Mouse (Mus musculus) retina, postnatal 7 days (tissue): ENCODE data around the gene Use1.

ENCODE experiments used
- DNase-seq: peaks from one replicate; pipeline ENCODE4 v3.0.0-alpha.2; 2012; ENCODE audit warnings: low read depth, low spot score

Use1 gene

GRCm38 (mm10) chr8:71402446-71402964, 35.9 kb downstream of the Use1 start:
- DNase-seq, result no peak

DNA sequence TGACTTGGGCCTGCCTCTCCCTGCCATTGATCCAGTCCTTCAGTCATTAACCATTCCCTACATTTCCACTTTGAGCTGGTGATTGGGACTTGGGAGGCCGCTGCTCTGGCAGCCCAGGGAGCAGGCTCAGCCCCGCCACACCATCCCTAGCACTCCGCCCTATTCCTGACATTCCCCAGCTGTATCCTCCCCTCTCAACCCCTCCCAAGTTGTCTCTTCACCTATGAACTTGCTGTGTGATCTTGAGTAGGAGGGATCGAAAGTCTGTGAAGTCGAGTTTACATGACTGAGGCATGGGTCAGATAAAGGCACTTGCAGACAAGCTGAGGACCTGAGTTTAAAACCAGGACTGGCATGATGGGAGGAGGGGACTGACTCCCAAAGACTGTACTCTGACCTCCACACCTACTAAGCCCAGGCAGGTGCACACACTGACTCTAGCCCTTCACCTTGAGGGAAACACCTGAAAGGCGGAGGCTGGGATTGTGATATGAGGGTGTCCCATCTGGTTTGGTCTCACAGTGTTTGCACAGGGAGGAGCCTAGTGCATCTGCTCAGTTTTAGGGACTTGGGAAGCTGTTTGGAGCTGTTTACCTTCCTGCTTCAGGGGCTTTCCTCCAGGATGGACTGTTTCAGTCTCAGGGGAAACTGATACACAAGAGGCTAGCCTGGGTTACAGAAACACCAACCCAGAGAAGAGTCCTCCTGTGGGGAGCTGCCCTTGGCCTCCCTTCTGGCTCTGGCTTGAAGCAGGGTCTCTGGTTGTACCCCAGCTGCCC, 36.6 kb downstream of the Use1 start:
- DNase-seq, result no peak

GRCm38 (mm10) chr8:71404011-71404410, 37.4 kb downstream of the Use1 start:
- DNase-seq, result no peak

GRCm38 (mm10) chr8:71404951-71405351, 38.3 kb downstream of the Use1 start:
- no peak for DNase-seq

DNA sequence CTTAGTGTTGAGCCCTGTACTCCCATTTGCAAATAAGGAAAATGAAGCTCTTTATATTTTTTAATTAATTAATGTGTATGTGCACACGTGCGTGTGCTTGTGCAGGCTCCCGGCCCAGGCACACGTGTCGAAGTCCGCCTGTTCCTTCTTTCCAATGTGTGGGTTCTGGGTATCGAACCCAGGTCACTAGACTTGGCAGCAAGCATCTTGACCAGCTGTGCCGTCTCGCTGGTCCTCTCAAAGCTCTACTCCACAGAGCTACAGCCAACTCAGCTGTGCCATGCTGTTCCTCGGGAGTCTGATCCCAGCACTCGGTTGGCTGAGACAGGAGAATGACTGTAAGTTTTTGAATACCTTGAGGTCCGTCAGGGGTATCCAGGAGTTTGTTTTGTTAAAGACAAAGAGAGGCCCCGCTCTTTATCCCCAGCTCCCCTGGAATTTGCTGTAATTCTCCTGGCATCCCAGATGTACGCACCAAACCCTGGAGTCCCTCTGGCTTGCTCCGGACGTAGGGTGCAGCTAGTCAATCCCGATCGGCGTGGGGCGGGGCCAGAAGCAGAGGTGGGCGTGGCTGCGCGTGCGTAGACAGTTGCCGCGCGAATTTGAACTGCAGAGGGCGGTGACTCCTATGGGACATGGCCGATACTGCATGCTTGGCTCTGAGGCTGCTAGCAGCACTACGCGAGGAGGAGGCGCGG, 38.9 kb downstream of the Use1 start, which contains the start of gene Ankle1:
Gene Ankle1, plus strand, starts transcription at position 610 of the 698 bp plus-strand sequence.
- peak; percentile 85 for DNase-seq

- DNase-seq, result peak; percentile 38
Measured at GRCm38 (mm10) chr8:71406099-71407015, 39.7 kb downstream of the Use1 start.

GRCm38 (mm10) chr8:71407441-71407840, 40.8 kb downstream of the Use1 start:
- no peak for DNase-seq

GRCm38 (mm10) chr8:71408231-71408630, 41.6 kb downstream of the Use1 start:
- DNase-seq, result no peak

- DNase-seq, result no peak
Measured at GRCm38 (mm10) chr8:71411535-71412273, 45.1 kb downstream of the Use1 start.
